Mouse (Mus musculus) liver, adult 2 months (tissue): ENCODE measurements at regions not wholly inside any gene's neighbourhood (a gene's known extent, or its start where the extent isn't known, plus 50 kb on each side); places are given as distances from the start of the nearest gene placed in this dataset.

Experiments used
- CTCF ChIP-seq: fragments of 200-500 bp; IDR thresholded peaks from 2 replicates; pipeline ENCODE4 v1.5.1; 2011; ENCODE audit warnings: low read depth, low read length, control low read depth
- POLR2A ChIP-seq: fragments of 200-500 bp; IDR thresholded peaks from 2 replicates; pipeline ENCODE4 v1.6.1; 2011; ENCODE audit warnings: low read length, control low read depth; ENCODE audit not compliant: insufficient read depth; ENCODE audit errors: extremely low read depth

GRCm38 (mm10) chr2:167756721-167757120 lies 67.1 kb upstream of the Tmem189 start:
- TF ChIP-seq POLR2A (no peak), CTCF (no peak)
